Mouse (Mus musculus) v-Abl transformed pro-B cells (cell line): ENCODE data around the gene Cacng1.

Experiments
- in situ Hi-C, 2 experiments: fragments of 400-800 bp; cut with MboI; formaldehyde crosslinking; loops; one replicate each; pipeline ENCODE4 v1.15.1; 2025; ENCODE audit not compliant: unreplicated experiment in 2 of 2

Cacng1 gene

GRCm38 (mm10) chr11:107716332-107716938, at the start of gene Cacng1:
TSS of gene Cacng1 (minus strand) at chr11:107716522.
- in situ Hi-C loops: no loop called here

GRCm38 (mm10) chr11:107762688-107763460, 46.6 kb upstream of the Cacng1 start:
- in situ Hi-C loops: no loop called here

GRCm38 (mm10) chr11:107761790-107762500, 45.6 kb upstream of the Cacng1 start:
- in situ Hi-C loops: no loop called here

DNA sequence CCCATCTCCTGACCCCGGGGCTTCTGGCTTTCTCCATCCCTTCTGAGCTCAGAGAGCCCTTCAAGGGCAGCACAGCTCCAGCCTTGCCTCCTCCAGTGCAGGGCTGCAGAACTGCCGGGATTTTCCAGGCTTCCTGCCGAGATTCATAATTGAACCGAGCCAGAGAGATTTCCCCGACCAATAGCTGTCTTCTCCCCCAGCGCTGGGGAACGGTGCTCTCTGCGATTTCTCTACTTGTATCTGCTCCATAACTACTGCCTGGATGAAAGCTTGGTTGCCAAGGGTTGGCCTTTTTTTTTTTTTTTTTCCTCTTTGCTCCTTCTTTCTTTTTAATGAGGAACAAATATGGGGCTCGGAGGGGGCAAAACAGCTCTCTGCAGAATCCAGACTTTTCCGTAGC, 43.7 kb upstream of the Cacng1 start:
- in situ Hi-C loops: no loop called here

DNA sequence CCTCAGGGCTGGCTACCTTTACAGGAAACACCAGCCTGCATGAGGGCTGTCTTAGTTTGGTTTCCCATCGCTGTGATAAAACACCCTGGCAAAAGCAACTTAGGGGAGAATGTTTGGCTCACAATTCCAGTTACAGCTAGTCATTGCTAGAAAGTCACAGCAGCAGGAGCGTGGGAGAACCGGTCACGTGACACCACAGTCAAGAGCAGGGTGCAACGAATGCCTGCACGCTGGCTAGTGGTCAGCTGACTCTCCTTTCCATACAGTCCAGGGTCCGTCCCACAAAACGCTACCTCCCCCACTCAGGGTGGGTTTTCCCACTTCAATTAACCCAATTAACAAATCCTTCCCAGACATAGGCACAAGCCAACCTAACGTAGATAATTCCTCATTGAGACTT, 43.2 kb upstream of the Cacng1 start:
- in situ Hi-C loops: no loop called here

DNA sequence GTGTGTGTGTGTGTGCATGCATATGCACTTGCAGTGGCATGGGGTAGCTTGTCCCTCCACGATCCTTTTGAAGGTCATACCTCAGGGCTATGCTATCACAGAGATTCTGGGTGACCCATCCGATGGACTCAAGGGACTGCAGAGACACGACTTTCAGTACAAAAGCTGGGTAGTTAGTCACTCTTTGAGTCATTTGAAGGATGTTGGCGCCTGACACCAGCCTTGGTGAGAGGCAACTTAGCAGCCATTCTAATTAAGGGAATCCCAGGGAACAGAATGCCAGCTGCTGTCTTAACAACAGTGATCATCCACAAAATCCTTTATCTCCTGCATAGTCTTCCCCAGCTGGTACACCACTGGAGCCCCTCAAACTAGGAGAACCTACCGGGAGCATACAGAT, 32.8 kb upstream of the Cacng1 start:
- in situ Hi-C loops: no loop called here

- in situ Hi-C loops: no loop called here
Observed at GRCm38 (mm10) chr11:107748243-107749035, 32.1 kb upstream of the Cacng1 start.

- in situ Hi-C loops: no loop called here
Observed at GRCm38 (mm10) chr11:107743100-107743499, 26.8 kb upstream of the Cacng1 start.

- in situ Hi-C loops: no loop called here
Observed at GRCm38 (mm10) chr11:107738418-107739099, 22.2 kb upstream of the Cacng1 start.

GRCm38 (mm10) chr11:107737886-107738285, 21.6 kb upstream of the Cacng1 start:
- in situ Hi-C loops: no loop called here

GRCm38 (mm10) chr11:107734133-107734532, 17.8 kb upstream of the Cacng1 start:
- in situ Hi-C loops: no loop called here

GRCm38 (mm10) chr11:107731498-107731897, 15.2 kb upstream of the Cacng1 start:
- in situ Hi-C loops: no loop called here

GRCm38 (mm10) chr11:107730940-107731339, 14.6 kb upstream of the Cacng1 start:
- in situ Hi-C loops: no loop called here

DNA sequence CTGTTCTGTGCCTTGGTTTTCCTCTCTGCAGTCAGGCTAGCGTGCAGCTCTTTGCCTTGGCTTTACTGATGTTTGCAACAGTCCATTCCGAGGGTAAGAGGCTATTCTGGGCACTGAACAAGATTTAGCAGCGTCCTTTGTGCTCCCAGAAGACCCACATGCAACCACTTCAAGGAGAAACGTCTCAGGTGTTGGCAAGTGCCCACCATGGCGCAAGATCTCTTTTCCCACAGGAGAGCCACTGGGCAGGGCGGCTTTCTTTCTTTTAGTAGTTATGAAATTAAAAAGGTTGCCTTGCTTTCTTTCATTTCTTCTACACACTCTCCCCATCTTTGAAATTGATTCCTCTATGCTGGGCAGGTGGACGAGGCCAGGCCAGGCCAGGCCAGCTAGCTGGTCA, 12.8 kb upstream of the Cacng1 start:
- in situ Hi-C loops: no loop called here

DNA sequence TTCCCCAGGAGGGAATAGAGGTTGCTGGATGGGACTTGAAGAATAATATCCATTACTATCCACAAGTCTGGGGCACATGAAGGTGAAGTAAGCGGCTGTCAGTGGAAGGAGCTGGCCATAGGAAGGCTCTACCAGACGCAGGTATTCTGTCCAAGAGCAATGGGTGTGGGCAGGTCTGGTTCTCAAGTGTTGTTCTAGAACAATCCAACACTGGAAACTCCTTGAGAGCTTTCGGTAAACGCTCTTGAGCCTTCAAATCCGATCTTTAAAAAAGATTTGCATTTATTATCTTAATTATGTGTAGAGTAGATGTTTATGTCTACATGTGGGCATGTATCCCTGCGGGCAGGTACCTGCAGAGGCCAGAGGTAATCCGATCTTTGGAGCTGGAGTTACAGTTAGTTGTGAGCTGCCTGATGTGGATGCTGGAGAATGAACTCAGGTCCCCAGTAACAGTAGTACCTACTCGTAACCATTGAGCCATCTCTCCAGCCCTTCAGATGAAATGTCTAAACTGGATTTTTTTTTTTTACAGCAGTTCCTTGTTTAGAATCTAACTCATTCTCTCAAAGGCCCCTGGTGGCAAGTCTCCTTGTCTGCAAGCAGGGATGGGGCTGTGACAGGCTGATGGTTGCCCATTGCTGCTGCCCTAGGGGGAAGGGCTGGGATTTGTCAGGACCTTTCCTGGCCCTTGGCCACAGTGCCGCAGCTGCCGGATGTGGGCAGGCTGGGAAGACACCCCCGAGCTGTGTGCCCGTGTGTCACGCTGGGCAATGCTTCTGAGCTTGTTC, 11.9 kb upstream of the Cacng1 start:
- in situ Hi-C loops: no loop called here

GRCm38 (mm10) chr11:107724603-107725002, 8.3 kb upstream of the Cacng1 start:
- in situ Hi-C loops: no loop called here

DNA sequence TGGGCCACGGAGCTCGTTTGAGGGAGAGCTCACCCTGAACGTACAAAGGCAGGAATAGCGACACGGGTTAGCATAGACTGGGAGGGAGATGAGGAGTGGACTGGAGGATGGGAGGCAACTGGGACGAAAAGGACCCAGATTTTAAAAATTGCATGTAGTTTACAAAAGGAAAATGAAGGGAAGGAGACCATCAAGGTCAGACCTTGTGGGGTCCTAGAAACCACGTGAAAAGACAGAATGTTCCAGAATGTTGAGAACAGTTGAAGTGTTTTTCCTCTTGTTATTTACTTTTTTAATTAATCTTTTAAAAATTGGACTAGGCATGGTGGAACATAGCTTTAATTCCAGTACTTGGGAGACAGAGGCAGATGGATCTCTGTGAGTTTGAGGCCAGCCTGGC, 4.7 kb upstream of the Cacng1 start:
- in situ Hi-C loops: no loop called here

- in situ Hi-C loops: no loop called here
Observed at GRCm38 (mm10) chr11:107720264-107721021, 4.1 kb upstream of the Cacng1 start.

DNA sequence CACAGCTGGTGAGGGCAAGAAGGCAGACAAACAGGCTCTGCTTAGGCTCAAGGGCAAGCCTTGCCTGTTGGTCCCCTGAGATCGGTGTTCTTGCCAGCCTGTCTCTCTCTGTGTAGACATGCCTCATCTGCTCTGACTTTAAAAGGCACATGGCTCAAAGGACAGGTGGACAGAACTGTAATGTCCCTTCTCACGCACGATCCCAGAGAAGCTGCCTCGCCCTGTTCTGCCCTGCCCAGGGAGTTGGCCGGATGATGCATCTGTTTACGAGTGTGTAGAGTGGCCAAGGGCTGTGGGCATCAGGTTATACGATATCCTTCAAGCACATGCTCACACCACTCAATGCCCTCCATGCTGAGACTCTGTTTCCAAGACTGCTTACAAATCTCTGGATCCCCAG, 2.0 kb downstream of the Cacng1 start:
- in situ Hi-C loops: no loop called here
